17 mouse cellular contexts compared by ENCODE assay signal in genomic region chr2:4831493-4831892, GRCm38 (mm10). TPM values are rescaled to one million over a fixed set of nuclear protein-coding genes. Genes with fewer than 3 reads are reported as not detected.
DNase-seq lines count a peak whose midpoint lies in the region; ATAC-seq and TF ChIP-seq lines count a peak whose summit lies in the region.
"Had no signal": no experiment of that assay in that cellular context is flagged by ENCODE, and none has a peak within 500 bp of the region (broad histone marks: within the 10 kb centered on the region; RNA-seq: fewer than 3 reads in every experiment).

No protein-coding gene starts in this region.

- no peak overlapping the region for H3K27ac ChIP-seq in lung, embryonic 14.5 days (ENCODE audit: low read depth)
- H3K27ac ChIP-seq in liver, embryonic 13.5 days, result no peak overlapping the region
- H3K27ac ChIP-seq in hindbrain, embryonic 13.5 days, result no peak overlapping the region
- H3K27ac ChIP-seq: embryonic facial prominence, embryonic 12.5 days; gastrocnemius, adult 2 months; heart, adult 2 months; hindbrain, embryonic 14.5 days; macrophage had no signal

- no peak for TF ChIP-seq CTCF in lung, embryonic 14.5 days (IDR thresholded peaks at IDR 0.05; ENCODE audit: low read depth)

- H3K27me3 ChIP-seq in lung, embryonic 14.5 days (ENCODE audit: insufficient read depth, low read length), result no peaks in the 10 kb centered on the region
- H3K27me3 ChIP-seq in liver, embryonic 13.5 days, result no peaks in the 10 kb centered on the region
- no peaks in the 10 kb centered on the region for H3K27me3 ChIP-seq in hindbrain, embryonic 13.5 days
- H3K27me3 ChIP-seq: embryonic facial prominence, embryonic 12.5 days had no signal

- no peaks in the 10 kb centered on the region for H3K36me3 ChIP-seq in lung, embryonic 14.5 days (ENCODE audit: insufficient read depth)
- no peaks in the 10 kb centered on the region for H3K36me3 ChIP-seq in liver, embryonic 13.5 days
- no peaks in the 10 kb centered on the region for H3K36me3 ChIP-seq in hindbrain, embryonic 13.5 days
- H3K36me3 ChIP-seq: embryonic facial prominence, embryonic 12.5 days had no signal

- no peak overlapping the region for H3K9ac ChIP-seq in lung, embryonic 14.5 days
- no peak overlapping the region for H3K9ac ChIP-seq in liver, embryonic 13.5 days
- no peak overlapping the region for H3K9ac ChIP-seq in hindbrain, embryonic 13.5 days
- H3K9ac ChIP-seq: embryonic facial prominence, embryonic 12.5 days; forebrain, postnatal 0 days; hindbrain, embryonic 14.5 days had no signal

- peaks cover 7% of the 10 kb centered on the region for H3K4me1 ChIP-seq in lung, embryonic 14.5 days (ENCODE audit: insufficient read depth)
- peaks cover 27% of the 10 kb centered on the region for H3K4me1 ChIP-seq in liver, embryonic 13.5 days (replicated peaks)
- no peaks in the 10 kb centered on the region; the same call in 1 of the 2 replicates for H3K4me1 ChIP-seq in hindbrain, embryonic 13.5 days (replicated peaks)
- H3K4me1 ChIP-seq: embryonic facial prominence, embryonic 12.5 days had no signal

- ATAC-seq in lung, embryonic 14.5 days (ENCODE audit: insufficient read depth), result peak; percentile 7; the same call in 1 of the 2 replicates
- peak; percentile 81 for ATAC-seq in common myeloid progenitor, adult 5-6 weeks (replicated peaks; ENCODE audit: low read depth, poor library complexity, severe bottlenecking)
- ATAC-seq in liver, embryonic 13.5 days (ENCODE audit: low read depth), result peak; percentile 65
- ATAC-seq in hindbrain, embryonic 13.5 days (ENCODE audit: low FRiP score), result no peak
- ATAC-seq: forebrain, postnatal 0 days had no signal

- H3K4me3 ChIP-seq in lung, embryonic 14.5 days (ENCODE audit: low read depth, low read length), result no peak overlapping the region
- no peak overlapping the region for H3K4me3 ChIP-seq in liver, embryonic 13.5 days (replicated peaks)
- no peak overlapping the region for H3K4me3 ChIP-seq in hindbrain, embryonic 13.5 days
- H3K4me3 ChIP-seq: embryonic facial prominence, embryonic 12.5 days; gastrocnemius, adult 2 months; heart, adult 2 months had no signal

- H3K9me3 ChIP-seq in lung, embryonic 14.5 days (ENCODE audit: low read depth, low read length), result no peaks in the 10 kb centered on the region
- H3K9me3 ChIP-seq in liver, embryonic 13.5 days (replicated peaks), result no peaks in the 10 kb centered on the region
- H3K9me3 ChIP-seq in hindbrain, embryonic 13.5 days, result no peaks in the 10 kb centered on the region
- H3K9me3 ChIP-seq: embryonic facial prominence, embryonic 12.5 days had no signal

- no peak overlapping the region for H3K4me2 ChIP-seq in lung, embryonic 14.5 days
- H3K4me2 ChIP-seq in liver, embryonic 13.5 days, result no peak overlapping the region
- H3K4me2 ChIP-seq in hindbrain, embryonic 13.5 days, result no peak overlapping the region
- H3K4me2 ChIP-seq: embryonic facial prominence, embryonic 12.5 days; hindbrain, embryonic 14.5 days had no signal

- WGBS in lung, embryonic 14.5 days, result 48% methylated on average over 4 of the region's 4 CpGs
- 19% methylated on average over 4 of the region's 4 CpGs for whole genome bisulfite sequencing in liver, embryonic 13.5 days (ENCODE audit: insufficient replicate concordance)
- 83% methylated on average over 4 of the region's 4 CpGs for WGBS in hindbrain, embryonic 13.5 days

- DNase-seq in lung, embryonic 14.5 days, result peak; percentile 18
- DNase-seq in lung, postnatal 4 days, result no peak
- peak; percentile 11 for DNase-seq in liver, embryonic 13.5 days
- no peak for DNase-seq in thymus, postnatal 25 days
- no peak for DNase-seq in left cerebral cortex, adult 11 months (ENCODE audit: low spot score)
- DNase-seq: cerebellum, adult 11 months; cerebellum, postnatal 36 days; forebrain, postnatal 0 days; gastrocnemius, adult 2 months; heart, adult 2 months; kidney, adult 2 months; kidney, postnatal 4 days had no signal

RNA-seq across cellular contexts. Expression of gene Sephs1, which starts 49.9 kb away (rescaled TPM):
- polyA plus RNA-seq in lung, embryonic 14.5 days (2014; fragmentation: Nextera tagmentation; extraction: Ambion mirVana), result 128 and 130 TPM in 2 replicates
- 36.6 and 48.2 TPM in 2 replicates for total RNA-seq in common myeloid progenitor, adult 5-6 weeks (2017)
- polyA plus RNA-seq in liver, embryonic 13.5 days (2015; fragmentation: Nextera tagmentation; extraction: Ambion mirVana), result 33.2 and 39.6 TPM in 2 replicates
- 62.4 and 64.9 TPM in 2 replicates for polyA plus RNA-seq in hindbrain, embryonic 13.5 days (2015; fragmentation: Nextera tagmentation; extraction: Ambion mirVana)

Comparison
In these comparisons a context has a peak if more than half of its experiments do, and no peak if none do; other contexts are left out.
1. DNase-seq: peak in lung, embryonic 14.5 days (single experiment) and liver, embryonic 13.5 days (single experiment); none in lung, postnatal 4 days (0 of 2), thymus, postnatal 25 days (single experiment) and left cerebral cortex, adult 11 months (single experiment).